Mouse (Mus musculus): ENCODE results near the gene Actn4. TPM values are rescaled to one million over a fixed set of nuclear protein-coding genes. Genes with fewer than 3 reads are reported as not detected.

Actn4 gene
- polyA plus RNA-seq, 1 experiment = 156 TPM

DNA sequence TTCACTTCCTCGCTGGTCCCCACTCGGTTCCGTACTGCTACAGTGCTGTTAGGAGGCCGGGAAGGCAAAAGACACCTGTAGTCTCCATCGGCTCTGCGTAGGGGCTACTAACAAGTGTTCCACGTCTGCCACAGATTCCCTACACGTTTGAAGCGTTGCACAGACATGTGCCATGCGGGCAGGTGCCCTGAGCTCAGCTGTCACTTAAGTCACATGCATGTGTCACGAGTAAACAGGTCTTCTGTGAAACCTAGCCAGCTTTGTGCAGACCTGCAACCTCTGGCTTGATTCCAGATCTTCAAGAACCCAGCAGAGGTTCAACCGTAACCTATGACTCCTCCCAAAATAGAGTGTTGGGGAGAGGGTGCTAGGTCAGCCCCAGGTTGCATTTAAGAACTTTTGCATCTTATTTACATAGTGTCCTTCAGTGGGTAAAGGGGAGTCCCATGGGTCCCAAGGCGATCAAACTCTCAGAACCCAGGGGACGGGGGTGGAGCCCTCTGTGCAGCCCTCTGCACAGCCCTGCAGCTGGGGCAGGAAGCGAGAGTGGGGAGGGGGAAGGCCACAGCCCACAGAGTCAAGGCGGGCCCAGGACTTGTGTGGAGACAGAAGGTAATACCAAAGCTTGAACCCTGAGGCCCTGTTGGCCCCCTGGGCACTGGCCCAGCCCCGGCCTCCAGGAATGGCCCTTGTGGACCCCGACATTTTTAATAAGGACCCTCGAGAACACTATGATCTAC lies 20.3 kb upstream of the Actn4 start:
- Histone ChIP-seq H3K4me3 (ENCODE audit: extremely low read depth, insufficient read depth, insufficient read length) (peak overlapping the region; percentile 77), H3K4me1 (ENCODE audit: control insufficient read depth, insufficient read depth, insufficient read length) (peaks cover 12% of the 10 kb centered on the region; the same call in 1 of the 2 replicates), H3K27me3 (ENCODE audit: control insufficient read depth, insufficient read depth, low read length) (no peaks in the 10 kb centered on the region), H3K27ac (ENCODE audit: insufficient read depth, low read length) (peak overlapping the region; percentile 95), H3K36me3 (ENCODE audit: control insufficient read depth, insufficient read depth, low read length) (peaks cover 23% of the 10 kb centered on the region)
- 2% methylated on average over 19 of the region's 19 CpGs for WGBS
- TF ChIP-seq CTCF (IDR thresholded peaks at IDR 0.05; ENCODE audit: extremely low read depth, insufficient read depth, insufficient read length, insufficient replicate concordance) = no peak
- TF ChIP-seq POLR2A (IDR thresholded peaks at IDR 0.05; ENCODE audit: low read depth, low read length) = peak; percentile 30; the same call in 1 of the 2 replicates
- DNase-seq (ENCODE audit: low read depth in 1 of 2, low spot score in 2 of 2) = peak; percentile 94

DNA sequence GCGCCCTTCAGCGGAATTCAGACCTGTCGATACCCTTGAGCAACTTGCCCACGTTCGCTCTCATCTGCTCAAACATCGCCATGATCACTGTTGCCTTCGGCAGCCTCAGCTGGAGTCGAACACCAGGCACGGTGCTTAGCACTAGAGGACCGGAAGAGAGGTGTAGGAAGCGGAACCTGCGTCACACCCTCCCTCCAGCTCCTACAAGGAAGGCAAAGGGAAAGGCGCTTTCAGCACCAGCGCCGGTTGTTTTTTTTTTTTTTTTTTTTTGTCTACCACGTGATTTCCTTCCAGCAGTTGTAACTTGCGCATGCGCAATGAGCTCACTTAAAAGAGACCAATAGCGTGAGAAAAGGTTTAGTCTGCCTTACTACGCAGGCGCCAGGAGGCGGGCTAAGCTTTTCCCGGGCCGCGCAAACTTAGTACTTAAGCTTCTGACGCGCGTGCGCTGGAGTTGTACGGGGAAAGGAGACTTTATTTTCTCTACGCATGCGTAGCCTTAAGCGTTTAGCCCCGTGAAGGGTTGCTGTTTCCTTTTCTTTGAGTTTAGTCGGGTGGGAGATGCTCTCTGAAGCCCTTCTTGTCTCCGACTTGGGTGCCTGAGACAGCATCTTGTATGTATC lies 19.6 kb upstream of the Actn4 start, which contains the start of the genes Eif3k and Map4k1:
Gene Eif3k, minus strand, starts transcription at position 214 of the 623 bp plus-strand sequence.
Gene Map4k1, plus strand, starts transcription at position 400 of the 623 bp plus-strand sequence.
- H3K4me1 ChIP-seq (ENCODE audit: control insufficient read depth, insufficient read depth, insufficient read length) = peaks cover 12% of the 10 kb centered on the region; the same call in 1 of the 2 replicates
- DNase-seq (ENCODE audit: low read depth in 1 of 2, low spot score in 2 of 2) = peak; percentile 95 to 99
- WGBS = under 1% methylated on average over 36 of the region's 36 CpGs

DNA sequence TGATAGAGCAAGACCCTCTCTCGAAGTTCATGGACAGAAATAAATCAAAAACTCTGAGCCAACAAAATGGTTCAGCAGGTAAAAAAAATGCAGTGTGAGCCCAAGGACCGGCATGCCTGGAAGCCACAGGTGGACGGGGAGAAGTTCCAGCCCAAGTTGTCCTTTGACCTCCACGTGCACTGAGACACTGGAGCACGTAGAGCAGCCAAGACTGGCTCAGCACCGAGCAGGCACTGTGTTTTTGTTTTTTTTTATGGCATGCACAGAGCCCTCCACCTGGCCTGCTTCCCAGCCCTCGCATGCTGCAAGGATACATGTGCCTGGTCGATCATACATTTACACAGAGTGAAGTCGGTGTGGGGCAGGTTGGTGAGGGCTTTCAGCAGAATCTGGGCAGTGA lies 15.4 kb upstream of the Actn4 start:
- TF ChIP-seq POLR2A (IDR thresholded peaks at IDR 0.05; ENCODE audit: low read depth, low read length) (no peak), CTCF (IDR thresholded peaks at IDR 0.05; ENCODE audit: extremely low read depth, insufficient read depth, insufficient read length, insufficient replicate concordance) (no peak)
- peaks cover 21% of the 10 kb centered on the region for H3K36me3 ChIP-seq (ENCODE audit: control insufficient read depth, insufficient read depth, low read length)

More for the DNA sequence above, 19.6 kb upstream of the Actn4 start, which contains the start of the genes Eif3k and Map4k1:
- Histone ChIP-seq H3K27me3 (ENCODE audit: control insufficient read depth, insufficient read depth, low read length) (no peaks in the 10 kb centered on the region), H3K27ac (ENCODE audit: insufficient read depth, low read length) (peak within 1 kb of the TSS; percentile 95), H3K36me3 (ENCODE audit: control insufficient read depth, insufficient read depth, low read length) (peaks cover 22% of the 10 kb centered on the region), H3K4me3 (ENCODE audit: extremely low read depth, insufficient read depth, insufficient read length) (peak within 1 kb of the TSS; percentile 77)
- no peak for TF ChIP-seq CTCF (IDR thresholded peaks at IDR 0.05; ENCODE audit: extremely low read depth, insufficient read depth, insufficient read length, insufficient replicate concordance)
- peak; percentile 44; the same call in 1 of the 2 replicates for TF ChIP-seq POLR2A (IDR thresholded peaks at IDR 0.05; ENCODE audit: low read depth, low read length)

DNA sequence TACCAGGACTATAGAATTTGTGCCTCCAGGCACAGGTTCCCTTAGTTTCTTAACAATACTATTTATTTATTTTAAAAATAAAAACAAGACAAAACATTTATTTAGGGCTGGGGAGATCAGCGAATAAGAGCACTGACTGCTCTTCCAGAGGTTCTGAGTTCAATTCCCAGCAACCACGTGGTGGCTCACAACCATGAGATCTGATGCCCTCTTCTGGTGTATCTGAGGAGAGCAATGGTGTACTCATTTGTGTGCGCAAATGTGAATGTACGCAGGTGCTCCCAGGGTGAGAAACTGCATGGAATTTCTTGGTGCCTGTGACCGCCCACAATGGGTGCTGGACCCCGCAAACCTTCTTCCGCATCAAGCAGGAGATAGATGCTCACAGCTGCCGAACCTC lies 10.9 kb upstream of the Actn4 start:
- no peak for DNase-seq (ENCODE audit: low read depth in 1 of 2, low spot score in 2 of 2)
- H3K27me3 ChIP-seq (ENCODE audit: control insufficient read depth, insufficient read depth, low read length) = no peaks in the 10 kb centered on the region
- peaks cover 20% of the 10 kb centered on the region for H3K36me3 ChIP-seq (ENCODE audit: control insufficient read depth, insufficient read depth, low read length)
- TF ChIP-seq POLR2A (IDR thresholded peaks at IDR 0.05; ENCODE audit: low read depth, low read length) = no peak
- TF ChIP-seq CTCF (IDR thresholded peaks at IDR 0.05; ENCODE audit: extremely low read depth, insufficient read depth, insufficient read length, insufficient replicate concordance) = no peak
- H3K4me1 ChIP-seq (ENCODE audit: control insufficient read depth, insufficient read depth, insufficient read length) = no peaks in the 10 kb centered on the region
- H3K27ac ChIP-seq (ENCODE audit: insufficient read depth, low read length) = no peak overlapping the region
- H3K4me3 ChIP-seq (ENCODE audit: extremely low read depth, insufficient read depth, insufficient read length) = no peak overlapping the region
- 83% methylated on average over 8 of the region's 8 CpGs for WGBS

More for the DNA sequence above, 15.4 kb upstream of the Actn4 start:
- Histone ChIP-seq H3K27ac (ENCODE audit: insufficient read depth, low read length) (no peak overlapping the region), H3K27me3 (ENCODE audit: control insufficient read depth, insufficient read depth, low read length) (no peaks in the 10 kb centered on the region), H3K4me3 (ENCODE audit: extremely low read depth, insufficient read depth, insufficient read length) (no peak overlapping the region), H3K4me1 (ENCODE audit: control insufficient read depth, insufficient read depth, insufficient read length) (peaks cover 3% of the 10 kb centered on the region; the same call in 1 of the 2 replicates)
- no peak for DNase-seq (ENCODE audit: low read depth in 1 of 2, low spot score in 2 of 2)
- 92% methylated on average over 9 of the region's 9 CpGs for WGBS

DNA sequence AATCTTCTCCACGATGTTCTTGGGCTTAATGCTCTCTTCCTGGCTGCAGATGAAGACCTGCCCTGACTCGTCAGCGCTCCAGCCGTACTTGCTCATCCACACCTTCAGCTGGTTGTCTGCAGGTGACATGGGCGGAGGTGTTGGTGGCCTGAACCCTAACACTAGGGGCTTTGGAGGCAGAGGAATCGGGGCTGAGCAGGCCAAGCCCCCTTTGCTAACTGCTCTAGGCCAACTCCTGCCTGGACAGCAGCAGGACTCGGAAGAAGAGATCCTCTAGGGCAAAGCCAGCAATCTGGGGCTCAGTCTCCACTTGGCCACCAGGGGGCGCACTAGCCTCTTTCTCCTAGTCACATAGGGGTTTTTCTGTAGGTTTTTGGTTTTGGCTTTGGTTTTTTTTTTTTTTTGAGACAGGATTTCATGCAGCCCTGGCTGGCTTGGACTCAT lies 10.4 kb upstream of the Actn4 start:
- DNase-seq (ENCODE audit: low read depth in 1 of 2, low spot score in 2 of 2) = peak; percentile 54 to 77
- TF ChIP-seq POLR2A (IDR thresholded peaks at IDR 0.05; ENCODE audit: low read depth, low read length) (no peak), CTCF (IDR thresholded peaks at IDR 0.05; ENCODE audit: extremely low read depth, insufficient read depth, insufficient read length, insufficient replicate concordance) (peak; percentile 77; the same call in 1 of the 2 replicates)
- peaks cover 18% of the 10 kb centered on the region for H3K36me3 ChIP-seq (ENCODE audit: control insufficient read depth, insufficient read depth, low read length)
- H3K4me3 ChIP-seq (ENCODE audit: extremely low read depth, insufficient read depth, insufficient read length) = no peak overlapping the region
- 75% methylated on average over 8 of the region's 8 CpGs for WGBS
- no peaks in the 10 kb centered on the region for H3K4me1 ChIP-seq (ENCODE audit: control insufficient read depth, insufficient read depth, insufficient read length)
- H3K27ac ChIP-seq (ENCODE audit: insufficient read depth, low read length) = no peak overlapping the region
- H3K27me3 ChIP-seq (ENCODE audit: control insufficient read depth, insufficient read depth, low read length) = no peaks in the 10 kb centered on the region

DNA sequence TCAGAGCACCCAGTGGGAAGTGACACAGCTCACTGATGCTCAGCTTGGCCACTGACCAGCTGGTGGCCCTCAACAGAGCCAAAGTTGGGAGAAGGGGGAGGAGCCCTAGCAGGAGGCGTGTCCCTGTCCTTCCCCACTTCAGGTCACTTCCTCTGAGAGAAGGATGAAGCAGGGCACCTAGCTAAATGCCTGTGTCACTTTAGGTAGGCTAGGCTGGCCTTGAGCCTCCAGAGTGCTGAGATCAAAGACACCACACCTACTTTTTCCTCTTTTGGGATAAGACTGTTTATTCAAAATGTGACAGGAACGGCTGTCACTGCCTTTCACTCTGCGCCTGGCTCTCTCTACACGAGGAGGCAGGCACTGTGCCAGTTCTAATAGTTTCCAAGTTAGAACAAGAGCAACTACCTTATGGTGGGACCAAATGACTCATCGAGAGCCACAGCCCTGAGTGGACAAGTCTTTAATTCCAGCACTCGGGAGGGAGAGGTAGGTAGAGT lies 9.7 kb upstream of the Actn4 start:
- Histone ChIP-seq H3K36me3 (ENCODE audit: control insufficient read depth, insufficient read depth, low read length) (peaks cover 16% of the 10 kb centered on the region), H3K4me3 (ENCODE audit: extremely low read depth, insufficient read depth, insufficient read length) (no peak overlapping the region), H3K4me1 (ENCODE audit: control insufficient read depth, insufficient read depth, insufficient read length) (no peaks in the 10 kb centered on the region), H3K27me3 (ENCODE audit: control insufficient read depth, insufficient read depth, low read length) (no peaks in the 10 kb centered on the region), H3K27ac (ENCODE audit: insufficient read depth, low read length) (no peak overlapping the region)
- 78% methylated on average over 6 of the region's 6 CpGs for WGBS
- no peak for TF ChIP-seq CTCF (IDR thresholded peaks at IDR 0.05; ENCODE audit: extremely low read depth, insufficient read depth, insufficient read length, insufficient replicate concordance)
- TF ChIP-seq POLR2A (IDR thresholded peaks at IDR 0.05; ENCODE audit: low read depth, low read length) = no peak
- DNase-seq (ENCODE audit: low read depth in 1 of 2, low spot score in 2 of 2) = no peak
